32 mouse cellular contexts compared by ENCODE assay signal in genomic region chr8:122238731-122239130, GRCm38 (mm10). TPM values are rescaled to one million over a fixed set of nuclear protein-coding genes. Genes with fewer than 3 reads are reported as not detected.
DNase-seq lines count a peak whose midpoint lies in the region; ATAC-seq and TF ChIP-seq lines count a peak whose summit lies in the region.
"Had no signal": no experiment of that assay in that cellular context is flagged by ENCODE, and none has a peak within 500 bp of the region (broad histone marks: within the 10 kb centered on the region; RNA-seq: fewer than 3 reads in every experiment).

No protein-coding gene starts in this region.

- no peak for TF ChIP-seq EP300 in stomach, postnatal 0 days (optimal IDR thresholded peaks at IDR 0.05)

- H3K4me3 ChIP-seq in gastrocnemius, adult 2 months, result peak overlapping the region; percentile 36
- H3K4me3 ChIP-seq in heart, embryonic 15.5 days, result no peak overlapping the region
- no peak overlapping the region for H3K4me3 ChIP-seq in midbrain, embryonic 11.5 days (ENCODE audit: low read depth, low read length)
- H3K4me3 ChIP-seq in midbrain, postnatal 0 days (ENCODE audit: low read depth, low read length), result no peak overlapping the region
- H3K4me3 ChIP-seq in stomach, postnatal 0 days (ENCODE audit: low read depth, low read length), result no peak overlapping the region
- no peak overlapping the region for H3K4me3 ChIP-seq in liver, embryonic 11.5 days (ENCODE audit: low read depth, low read length)
- H3K4me3 ChIP-seq: embryonic facial prominence, embryonic 10.5 days; embryonic facial prominence, embryonic 15.5 days; forebrain, embryonic 12.5 days; hindbrain, embryonic 12.5 days; intestine, embryonic 15.5 days; layer of hippocampus, adult 2 months; limb, embryonic 13.5 days; liver, embryonic 12.5 days; megakaryocyte, embryonic 14.5 days; midbrain, embryonic 13.5 days; neural tube, embryonic 15.5 days had no signal

- intact Hi-C loops in gastrocnemius, adult 2 months (cut with DNase I), result no loop called here
- intact Hi-C loops in gastrocnemius, postnatal 36 days (cut with DNase I), result no loop called here

- WGBS in heart, embryonic 15.5 days, result 65% methylated on average over 8 of the region's 8 CpGs
- 71% methylated on average over 8 of the region's 8 CpGs for WGBS in midbrain, embryonic 11.5 days
- WGBS in midbrain, postnatal 0 days, result 81% methylated on average over 8 of the region's 8 CpGs
- WGBS in stomach, postnatal 0 days, result 25% methylated on average over 8 of the region's 8 CpGs
- WGBS in liver, embryonic 11.5 days, result 63% methylated on average over 8 of the region's 8 CpGs

- no peaks in the 10 kb centered on the region for H3K27me3 ChIP-seq in heart, embryonic 15.5 days
- H3K27me3 ChIP-seq in midbrain, embryonic 11.5 days (ENCODE audit: control insufficient read depth, insufficient read depth, low read length), result no peaks in the 10 kb centered on the region
- no peaks in the 10 kb centered on the region for H3K27me3 ChIP-seq in midbrain, postnatal 0 days (ENCODE audit: insufficient read depth, low read length)
- no peaks in the 10 kb centered on the region for H3K27me3 ChIP-seq in stomach, postnatal 0 days (ENCODE audit: control insufficient read depth, insufficient read depth, low read length)
- H3K27me3 ChIP-seq in liver, embryonic 11.5 days (replicated peaks; ENCODE audit: control insufficient read depth, insufficient read depth, low read length), result 0 out of 2 replicates have a peak, but pooled peaks cover 8% of the 10 kb centered on the region
- H3K27me3 ChIP-seq: embryonic facial prominence, embryonic 15.5 days; forebrain, embryonic 12.5 days; hindbrain, embryonic 12.5 days; intestine, embryonic 15.5 days; limb, embryonic 13.5 days; midbrain, embryonic 13.5 days; neural tube, embryonic 15.5 days had no signal

- H3K27ac ChIP-seq in gastrocnemius, adult 2 months, result peak overlapping the region; percentile 78
- 0 out of 2 replicates have a peak overlapping the region, but pooled peaks have one; percentile 52 for H3K27ac ChIP-seq in heart, embryonic 15.5 days
- H3K27ac ChIP-seq in midbrain, embryonic 11.5 days (ENCODE audit: low read depth, low read length), result no peak overlapping the region
- no peak overlapping the region for H3K27ac ChIP-seq in midbrain, postnatal 0 days (ENCODE audit: low read depth, low read length)
- H3K27ac ChIP-seq in stomach, postnatal 0 days (replicated peaks), result no peak overlapping the region
- no peak overlapping the region for H3K27ac ChIP-seq in liver, embryonic 11.5 days (ENCODE audit: low read depth, low read length)
- H3K27ac ChIP-seq: embryonic facial prominence, embryonic 10.5 days; forebrain, embryonic 12.5 days; hindbrain, embryonic 12.5 days; hindbrain, postnatal 0 days; intestine, embryonic 15.5 days; layer of hippocampus, adult 2 months; limb, embryonic 13.5 days; liver, embryonic 12.5 days; midbrain, embryonic 13.5 days; neural tube, embryonic 15.5 days had no signal

- no peak for ATAC-seq in heart, embryonic 15.5 days (replicated peaks; ENCODE audit: insufficient number of reproducible peaks, insufficient read depth, low FRiP score, low read depth)
- ATAC-seq in midbrain, embryonic 11.5 days (ENCODE audit: low FRiP score), result no peak
- ATAC-seq in midbrain, postnatal 0 days (ENCODE audit: low FRiP score), result no peak
- ATAC-seq in stomach, postnatal 0 days (ENCODE audit: low FRiP score, low TSS enrichment), result no peak
- ATAC-seq in liver, embryonic 11.5 days (replicated peaks; ENCODE audit: low FRiP score), result no peak
- ATAC-seq: activated CD4-positive, CD25-positive, alpha-beta regulatory T cell, adult 4 months; forebrain, postnatal 0 days; hindbrain, postnatal 0 days; intestine, embryonic 15.5 days; liver, embryonic 12.5 days; liver, postnatal 0 days; midbrain, embryonic 13.5 days had no signal

- H3K4me2 ChIP-seq in heart, embryonic 15.5 days, result no peak overlapping the region
- no peak overlapping the region for H3K4me2 ChIP-seq in midbrain, embryonic 11.5 days
- no peak overlapping the region for H3K4me2 ChIP-seq in midbrain, postnatal 0 days (ENCODE audit: low read depth, low read length, poor library complexity, severe bottlenecking)
- H3K4me2 ChIP-seq in stomach, postnatal 0 days (replicated peaks; ENCODE audit: low read depth), result no peak overlapping the region
- no peak overlapping the region for H3K4me2 ChIP-seq in liver, embryonic 11.5 days
- H3K4me2 ChIP-seq: embryonic facial prominence, embryonic 15.5 days; forebrain, embryonic 12.5 days; hindbrain, embryonic 12.5 days; intestine, embryonic 15.5 days; limb, embryonic 13.5 days; liver, embryonic 12.5 days; midbrain, embryonic 13.5 days; neural tube, embryonic 15.5 days had no signal

- H3K4me1 ChIP-seq in heart, embryonic 15.5 days (replicated peaks), result peaks cover 36% of the 10 kb centered on the region
- H3K4me1 ChIP-seq in midbrain, embryonic 11.5 days (ENCODE audit: control insufficient read depth, insufficient read depth, low read length), result no peaks in the 10 kb centered on the region
- no peaks in the 10 kb centered on the region for H3K4me1 ChIP-seq in midbrain, postnatal 0 days (ENCODE audit: insufficient read depth, low read length)
- H3K4me1 ChIP-seq in stomach, postnatal 0 days (replicated peaks; ENCODE audit: control insufficient read depth, insufficient read depth), result peaks cover 5% of the 10 kb centered on the region; the same call in 1 of the 2 replicates
- no peaks in the 10 kb centered on the region for H3K4me1 ChIP-seq in liver, embryonic 11.5 days (replicated peaks; ENCODE audit: control insufficient read depth, insufficient read depth, low read length)
- H3K4me1 ChIP-seq: liver, embryonic 12.5 days; midbrain, embryonic 13.5 days had no signal

- no peaks in the 10 kb centered on the region for H3K9me3 ChIP-seq in heart, embryonic 15.5 days (replicated peaks)
- no peaks in the 10 kb centered on the region for H3K9me3 ChIP-seq in midbrain, embryonic 11.5 days (ENCODE audit: control insufficient read depth, low read length)
- no peaks in the 10 kb centered on the region for H3K9me3 ChIP-seq in midbrain, postnatal 0 days (ENCODE audit: low read length)
- H3K9me3 ChIP-seq in stomach, postnatal 0 days (ENCODE audit: control insufficient read depth, low read length), result no peaks in the 10 kb centered on the region
- H3K9me3 ChIP-seq in liver, embryonic 11.5 days (ENCODE audit: control insufficient read depth, low read length), result no peaks in the 10 kb centered on the region
- H3K9me3 ChIP-seq: embryonic facial prominence, embryonic 10.5 days; embryonic facial prominence, embryonic 15.5 days; forebrain, embryonic 12.5 days; hindbrain, embryonic 12.5 days; intestine, embryonic 15.5 days; limb, embryonic 13.5 days; liver, embryonic 12.5 days; megakaryocyte, embryonic 14.5 days; midbrain, embryonic 13.5 days; neural tube, embryonic 15.5 days had no signal

- no peak for DNase-seq in gastrocnemius, adult 2 months
- DNase-seq in gastrocnemius, postnatal 36 days, result no peak
- no peak for DNase-seq in heart, postnatal 4 days
- peak; percentile 35 for DNase-seq in midbrain, embryonic 11.5 days (ENCODE audit: low spot score, missing footprints)
- no peak for DNase-seq in midbrain, postnatal 0 days (ENCODE audit: low spot score)
- peak; percentile 57 for DNase-seq in stomach, postnatal 0 days (ENCODE audit: low spot score)
- DNase-seq in liver, embryonic 11.5 days (ENCODE audit: low spot score), result no peak
- DNase-seq: adrenal gland, adult 2 months; adrenal gland, postnatal 36 days; cerebellum, adult 18-20 months; cerebellum, postnatal 14 days; forebrain, postnatal 0 days; gastrocnemius, postnatal 10 days; kidney, adult 2 months; kidney, postnatal 36 days; liver, postnatal 0 days; right cerebral cortex, postnatal 25 days; thymus, postnatal 4 days had no signal

- no peaks in the 10 kb centered on the region for H3K36me3 ChIP-seq in heart, embryonic 15.5 days
- no peaks in the 10 kb centered on the region for H3K36me3 ChIP-seq in midbrain, embryonic 11.5 days (ENCODE audit: control insufficient read depth, insufficient read depth, low read length)
- no peaks in the 10 kb centered on the region for H3K36me3 ChIP-seq in midbrain, postnatal 0 days (ENCODE audit: insufficient read depth, low read length)
- no peaks in the 10 kb centered on the region for H3K36me3 ChIP-seq in stomach, postnatal 0 days (ENCODE audit: control insufficient read depth, insufficient read depth, low read length)
- H3K36me3 ChIP-seq in liver, embryonic 11.5 days (ENCODE audit: control insufficient read depth, insufficient read depth, low read length), result no peaks in the 10 kb centered on the region
- H3K36me3 ChIP-seq: embryonic facial prominence, embryonic 10.5 days; embryonic facial prominence, embryonic 15.5 days; forebrain, embryonic 12.5 days; hindbrain, embryonic 12.5 days; intestine, embryonic 15.5 days; limb, embryonic 13.5 days; liver, embryonic 12.5 days; midbrain, embryonic 13.5 days; neural tube, embryonic 15.5 days had no signal

- H3K9ac ChIP-seq in heart, embryonic 15.5 days, result no peak overlapping the region
- H3K9ac ChIP-seq in midbrain, embryonic 11.5 days (ENCODE audit: low read length), result no peak overlapping the region
- H3K9ac ChIP-seq in midbrain, postnatal 0 days (replicated peaks; ENCODE audit: low read length, poor library complexity, severe bottlenecking), result no peak overlapping the region
- H3K9ac ChIP-seq in stomach, postnatal 0 days (ENCODE audit: low read length), result no peak overlapping the region
- H3K9ac ChIP-seq in liver, embryonic 11.5 days (ENCODE audit: low read depth, low read length), result no peak overlapping the region
- H3K9ac ChIP-seq: embryonic facial prominence, embryonic 15.5 days; forebrain, embryonic 12.5 days; forebrain, postnatal 0 days; hindbrain, embryonic 12.5 days; intestine, embryonic 15.5 days; limb, embryonic 13.5 days; liver, embryonic 12.5 days; liver, postnatal 0 days; midbrain, embryonic 13.5 days; neural tube, embryonic 15.5 days had no signal

- TF ChIP-seq CTCF in gastrocnemius, adult 2 months (IDR thresholded peaks at IDR 0.05), result no peak
- no peak for TF ChIP-seq CTCF in midbrain, postnatal 0 days (IDR thresholded peaks at IDR 0.05)
- no peak for TF ChIP-seq CTCF in stomach, postnatal 0 days (IDR thresholded peaks at IDR 0.05; ENCODE audit: low read depth)

RNA-seq across cellular contexts. Expression of gene Zfpm1, which starts 43.2 kb away (rescaled TPM):
- 1 to 10 TPM; 6.6 to 8.8 TPM for total RNA-seq in gastrocnemius, adult 2 months (2021)
- total RNA-seq in gastrocnemius, postnatal 36 days (2021), result 1 to 10 TPM; 5.6 to 8.9 TPM
- polyA plus RNA-seq in heart, embryonic 15.5 days (2015; fragmentation: Nextera tagmentation; extraction: Ambion mirVana), result 3.8 and 3.9 TPM in 2 replicates
- 10 to 100 TPM; 45.7 to 47.0 TPM for total RNA-seq in heart, postnatal 4 days (2021)
- 1.6 and 1.8 TPM in 2 replicates for polyA plus RNA-seq in midbrain, embryonic 11.5 days (2014; fragmentation: Nextera tagmentation; extraction: Ambion mirVana)
- total RNA-seq in midbrain, postnatal 0 days (2014; rRNA removed), result 19.6 and 28.6 TPM in 2 replicates
- 1.2 TPM in 2 replicates for polyA plus RNA-seq in midbrain, postnatal 0 days (2015; fragmentation: Nextera tagmentation; extraction: Ambion mirVana)
- polyA plus RNA-seq in stomach, postnatal 0 days (2015; fragmentation: Nextera tagmentation; extraction: Ambion mirVana), result 2.3 and 2.8 TPM in 2 replicates
- polyA plus RNA-seq in liver, embryonic 11.5 days (2014; fragmentation: Nextera tagmentation; extraction: Ambion mirVana), result 22.7 and 26.5 TPM in 2 replicates

Comparison
In these comparisons a context has a peak if more than half of its experiments do, and no peak if none do; other contexts are left out.
1. DNase-seq: peak in midbrain, embryonic 11.5 days (single experiment) and stomach, postnatal 0 days (single experiment); none in gastrocnemius, adult 2 months (single experiment), gastrocnemius, postnatal 36 days (0 of 2), heart, postnatal 4 days (single experiment), midbrain, postnatal 0 days (single experiment) and liver, embryonic 11.5 days (single experiment).
2. H3K27ac ChIP-seq: peak in gastrocnemius, adult 2 months (single experiment) and heart, embryonic 15.5 days (single experiment); none in midbrain, embryonic 11.5 days (single experiment), midbrain, postnatal 0 days (single experiment), stomach, postnatal 0 days (single experiment) and liver, embryonic 11.5 days (single experiment).